8 mouse cellular contexts compared by ENCODE assay signal in genomic region chr17:56751404-56752072, GRCm38 (mm10). TPM values are rescaled to one million over a fixed set of nuclear protein-coding genes. Genes with fewer than 3 reads are reported as not detected.
DNase-seq lines count a peak whose midpoint lies in the region; ATAC-seq lines count a peak whose summit lies in the region.

No protein-coding gene starts in this region.

- peak overlapping the region; percentile 40 for H3K4me3 ChIP-seq in heart, embryonic 15.5 days
- peak overlapping the region; percentile 34 for H3K4me3 ChIP-seq in limb, embryonic 13.5 days

- peaks cover 28% of the 10 kb centered on the region for H3K4me1 ChIP-seq in heart, embryonic 15.5 days (replicated peaks)
- peaks cover 22% of the 10 kb centered on the region for H3K4me1 ChIP-seq in limb, embryonic 13.5 days

- WGBS in heart, embryonic 15.5 days: 20% methylated on average over 71 of the region's 71 CpGs
- 25% methylated on average over 71 of the region's 71 CpGs for WGBS in limb, embryonic 13.5 days

- no peaks in the 10 kb centered on the region for H3K9me3 ChIP-seq in heart, embryonic 15.5 days (replicated peaks)
- no peaks in the 10 kb centered on the region for H3K9me3 ChIP-seq in limb, embryonic 13.5 days

- peak; percentile 50 for ATAC-seq in heart, embryonic 15.5 days (replicated peaks; ENCODE audit: insufficient number of reproducible peaks, insufficient read depth, low FRiP score, low read depth)
- peak; percentile 64; the same call in 1 of the 2 replicates for ATAC-seq in limb, embryonic 13.5 days (ENCODE audit: low FRiP score, low read depth)
- ATAC-seq in megakaryocyte-erythroid progenitor cell, adult 5-6 weeks (replicated peaks; ENCODE audit: low FRiP score, low TSS enrichment, poor library complexity, severe bottlenecking): no peak

- no peak overlapping the region for H3K27ac ChIP-seq in heart, embryonic 15.5 days
- H3K27ac ChIP-seq in limb, embryonic 13.5 days: no peak overlapping the region

- H3K9ac ChIP-seq in heart, embryonic 15.5 days: 0 out of 2 replicates have a peak overlapping the region, but pooled peaks have one; percentile 36
- H3K9ac ChIP-seq in limb, embryonic 13.5 days: no peak overlapping the region; the same call in 1 of the 2 replicates

- peaks cover 59% of the 10 kb centered on the region for H3K27me3 ChIP-seq in heart, embryonic 15.5 days
- peaks cover 67% of the 10 kb centered on the region for H3K27me3 ChIP-seq in limb, embryonic 13.5 days

- peak; percentile 43 to 60 for DNase-seq in adrenal gland, adult (ENCODE audit: inconsistent age in 2 of 2, low spot score in 1 of 2)
- no peak for DNase-seq in adrenal gland, postnatal 4 days (ENCODE audit: low spot score in 2 of 2)
- DNase-seq in ZHBTc4 (ENCODE audit: low read depth, low spot score): peak; percentile 95
- DNase-seq in naive thymus-derived CD4-positive, alpha-beta T cell, adult 2 months (ENCODE audit: low read depth): peak; percentile 45
- DNase-seq in cerebellum, adult 8-10 months: no peak

- no peaks in the 10 kb centered on the region for H3K36me3 ChIP-seq in heart, embryonic 15.5 days
- H3K36me3 ChIP-seq in limb, embryonic 13.5 days: peaks cover 6% of the 10 kb centered on the region

- peak overlapping the region; percentile 59 for H3K4me2 ChIP-seq in heart, embryonic 15.5 days
- H3K4me2 ChIP-seq in limb, embryonic 13.5 days (replicated peaks): peak overlapping the region; percentile 55

RNA-seq across cellular contexts. Expression of gene Nrtn, which starts 5.8 kb away (rescaled TPM):
- 1 to 10 TPM; 4.1 to 5.2 TPM for total RNA-seq in adrenal gland, postnatal 4 days (2021)
- 19.8 and 25.7 TPM in 2 replicates for polyA plus RNA-seq in heart, embryonic 15.5 days (2015; fragmentation: Nextera tagmentation; extraction: Ambion mirVana)
- polyA plus RNA-seq in limb, embryonic 13.5 days (2015; fragmentation: Nextera tagmentation; extraction: Ambion mirVana): 14.1 TPM in 2 replicates
- total RNA-seq in megakaryocyte-erythroid progenitor cell, adult 5-6 weeks (2014; fragmentation: Nextera tagmentation): not detected in 2 replicates
- total RNA-seq in megakaryocyte-erythroid progenitor cell, adult 5-6 weeks (2017): not detected in 2 replicates

RNA-seq across cellular contexts. Expression of gene Dus3l, which starts 13.0 kb away (rescaled TPM):
- 10 to 100 TPM; 53.0 to 56.2 TPM for total RNA-seq in adrenal gland, postnatal 4 days (2021)
- polyA plus RNA-seq in heart, embryonic 15.5 days (2015; fragmentation: Nextera tagmentation; extraction: Ambion mirVana): 28.3 and 37.6 TPM in 2 replicates
- 47.7 and 50.5 TPM in 2 replicates for polyA plus RNA-seq in limb, embryonic 13.5 days (2015; fragmentation: Nextera tagmentation; extraction: Ambion mirVana)
- 21.6 and 28.6 TPM in 2 replicates for total RNA-seq in megakaryocyte-erythroid progenitor cell, adult 5-6 weeks (2014; fragmentation: Nextera tagmentation)
- total RNA-seq in megakaryocyte-erythroid progenitor cell, adult 5-6 weeks (2017): 13.9 and 17.9 TPM in 2 replicates

RNA-seq across cellular contexts. Expression of gene Prr22, which starts 18.5 kb away (rescaled TPM):
- total RNA-seq in adrenal gland, postnatal 4 days (2021): under 1 TPM; 0.76 to 0.90 TPM
- polyA plus RNA-seq in heart, embryonic 15.5 days (2015; fragmentation: Nextera tagmentation; extraction: Ambion mirVana): 0.92 and 1.1 TPM in 2 replicates
- 1.4 and 1.5 TPM in 2 replicates for polyA plus RNA-seq in limb, embryonic 13.5 days (2015; fragmentation: Nextera tagmentation; extraction: Ambion mirVana)
- 5.4 and 6.6 TPM in 2 replicates for total RNA-seq in megakaryocyte-erythroid progenitor cell, adult 5-6 weeks (2014; fragmentation: Nextera tagmentation)
- 1.3 and 2.3 TPM in 2 replicates for total RNA-seq in megakaryocyte-erythroid progenitor cell, adult 5-6 weeks (2017)

RNA-seq across cellular contexts. Expression of gene Vmac, which starts 33.7 kb away (rescaled TPM):
- 10 to 100 TPM; 31.4 to 34.4 TPM for total RNA-seq in adrenal gland, postnatal 4 days (2021)
- polyA plus RNA-seq in heart, embryonic 15.5 days (2015; fragmentation: Nextera tagmentation; extraction: Ambion mirVana): 11.6 and 16.5 TPM in 2 replicates
- 20.2 and 21.3 TPM in 2 replicates for polyA plus RNA-seq in limb, embryonic 13.5 days (2015; fragmentation: Nextera tagmentation; extraction: Ambion mirVana)
- 4.5 and 5.5 TPM in 2 replicates for total RNA-seq in megakaryocyte-erythroid progenitor cell, adult 5-6 weeks (2014; fragmentation: Nextera tagmentation)
- 4.1 and 7.6 TPM in 2 replicates for total RNA-seq in megakaryocyte-erythroid progenitor cell, adult 5-6 weeks (2017)

RNA-seq across cellular contexts. Expression of gene Ndufa11, which starts 34.0 kb away (rescaled TPM):
- 100 to 1,000 TPM; 244 to 256 TPM for total RNA-seq in adrenal gland, postnatal 4 days (2021)
- 912 and 1,025 TPM in 2 replicates for polyA plus RNA-seq in heart, embryonic 15.5 days (2015; fragmentation: Nextera tagmentation; extraction: Ambion mirVana)
- 431 and 434 TPM in 2 replicates for polyA plus RNA-seq in limb, embryonic 13.5 days (2015; fragmentation: Nextera tagmentation; extraction: Ambion mirVana)
- 181 and 226 TPM in 2 replicates for total RNA-seq in megakaryocyte-erythroid progenitor cell, adult 5-6 weeks (2014; fragmentation: Nextera tagmentation)
- 75.6 and 167 TPM in 2 replicates for total RNA-seq in megakaryocyte-erythroid progenitor cell, adult 5-6 weeks (2017)

Comparison
In these comparisons a context has a peak if more than half of its experiments do, and no peak if none do; other contexts are left out.
1. DNase-seq: peak in adrenal gland, adult (2 of 2), ZHBTc4 (single experiment) and naive thymus-derived CD4-positive, alpha-beta T cell, adult 2 months (single experiment); none in adrenal gland, postnatal 4 days (0 of 2) and cerebellum, adult 8-10 months (single experiment).
2. RNA of gene Nrtn, which starts 5.8 kb away (total RNA-seq): 4.1 to 5.2 TPM in adrenal gland, postnatal 4 days; not detected in megakaryocyte-erythroid progenitor cell, adult 5-6 weeks; every median in the first group is over 4 times any median in the second.